Mouse (Mus musculus): ENCODE measurements around the gene Astn2.

GRCm38 (mm10) chr4:66330600-66331285 is 73.7 kb downstream of the Astn2 start:
- no peak for TF ChIP-seq CTCF (IDR thresholded peaks at IDR 0.05)
- no peak for TF ChIP-seq POLR2A (IDR thresholded peaks at IDR 0.05; ENCODE audit: insufficient read depth, low read depth, low read length)
- no peak for TF ChIP-seq EP300 (IDR thresholded peaks at IDR 0.05; ENCODE audit: insufficient read depth, low read depth, low read length)

Measured in heart, adult 2 months (tissue).